Mouse (Mus musculus) kidney, embryonic 15.5 days (tissue): Measurements from ENCODE around the gene Atad1. TPM values are rescaled to one million over a fixed set of nuclear protein-coding genes. Genes with fewer than 3 reads are reported as not detected.

Experiments used
- ATAC-seq: fragments of 200-750 bp; cut with Nextera tagmentation; replicated peaks from 2 replicates; pipeline ENCODE4 v1.8.0; 2017; ENCODE audit warnings: moderate TSS enrichment; ENCODE audit not compliant: low FRiP score
- H3K27ac ChIP-seq: fragments of 300-500 bp; sonication (generic); 2 replicates; pipeline ENCODE4 v1.5.1; 2015; ENCODE audit warnings: mild to moderate bottlenecking, inconsistent platforms
- H3K27me3 ChIP-seq: fragments of 300-500 bp; sonication (generic); 2 replicates; pipeline ENCODE4 v1.6.1; 2015; ENCODE audit warnings: inconsistent platforms
- H3K36me3 ChIP-seq: fragments of 300-500 bp; sonication (generic); 2 replicates; pipeline ENCODE4 v1.6.1; 2015; ENCODE audit warnings: inconsistent platforms
- H3K4me1 ChIP-seq: fragments of 300-500 bp; sonication (generic); 2 replicates; pipeline ENCODE4 v1.6.1; 2015; ENCODE audit warnings: inconsistent platforms
- H3K4me2 ChIP-seq: fragments of 300-500 bp; sonication (generic); 2 replicates; pipeline ENCODE4 v1.6.1; 2015; ENCODE audit warnings: moderate library complexity, mild to moderate bottlenecking, inconsistent platforms
- H3K4me3 ChIP-seq: fragments of 300-500 bp; sonication (generic); replicated peaks from 2 replicates; pipeline ENCODE4 v1.5.1; 2015; ENCODE audit warnings: mild to moderate bottlenecking, inconsistent platforms
- H3K9ac ChIP-seq: fragments of 300-500 bp; sonication (generic); 2 replicates; pipeline ENCODE4 v1.6.1; 2015; ENCODE audit warnings: mild to moderate bottlenecking, inconsistent platforms
- H3K9me3 ChIP-seq: fragments of 300-500 bp; sonication (generic); replicated peaks from 2 replicates; pipeline ENCODE4 v1.6.1; 2016; ENCODE audit warnings: inconsistent platforms
- WGBS: fragments of 180-500 bp; shearing (Covaris S2); methylation state at CpG from one replicate; pipeline ENCODE4 v1.1.7; 2015; ENCODE audit warnings: mixed read lengths; 5-methylcytosine and 5-hydroxymethylcytosine counted together
- polyA plus RNA-seq: library from polyadenylated mRNA; unstranded; fragments of >200 nt; fragmentation: Nextera tagmentation; extraction: Ambion mirVana; gene quantifications from 2 replicates; pipeline ENCODE4 v1.2.1, GENCODE M21; 2015

Atad1 gene
- polyA plus RNA-seq, 1 experiment from 2014 or later = 82.5 TPM

GRCm38 (mm10) chr19:32659346-32659745 is 80.2 kb downstream of the Atad1 start:
- WGBS = 70% methylated on average over 5 of the region's 5 CpGs
- H3K9ac ChIP-seq = no peak overlapping the region
- no peaks in the 10 kb centered on the region for H3K4me1 ChIP-seq
- H3K27me3 ChIP-seq = no peaks in the 10 kb centered on the region
- no peak overlapping the region for H3K4me3 ChIP-seq
- ATAC-seq = no peak
- H3K27ac ChIP-seq = no peak overlapping the region
- H3K4me2 ChIP-seq = no peak overlapping the region
- 0 out of 2 replicates have a peak, but pooled peaks cover 8% of the 10 kb centered on the region for H3K36me3 ChIP-seq
- no peaks in the 10 kb centered on the region for H3K9me3 ChIP-seq

GRCm38 (mm10) chr19:32653630-32654362 is 85.8 kb downstream of the Atad1 start:
- WGBS = 83% methylated on average over 7 of the region's 7 CpGs
- H3K4me3 ChIP-seq = no peak overlapping the region
- ATAC-seq = no peak
- H3K36me3 ChIP-seq = no peaks in the 10 kb centered on the region
- H3K9ac ChIP-seq = no peak overlapping the region
- H3K4me1 ChIP-seq = no peaks in the 10 kb centered on the region
- no peak overlapping the region for H3K4me2 ChIP-seq
- H3K9me3 ChIP-seq = no peaks in the 10 kb centered on the region
- H3K27me3 ChIP-seq = no peaks in the 10 kb centered on the region
- no peak overlapping the region for H3K27ac ChIP-seq

GRCm38 (mm10) chr19:32653122-32653521 is 86.5 kb downstream of the Atad1 start:
- no peak for ATAC-seq
- Histone ChIP-seq H3K27ac (no peak overlapping the region), H3K4me3 (no peak overlapping the region), H3K4me2 (no peak overlapping the region), H3K27me3 (no peaks in the 10 kb centered on the region), H3K9me3 (no peaks in the 10 kb centered on the region), H3K9ac (no peak overlapping the region), H3K4me1 (no peaks in the 10 kb centered on the region), H3K36me3 (no peaks in the 10 kb centered on the region)
- WGBS = 74% methylated on average over 5 of the region's 5 CpGs

DNA sequence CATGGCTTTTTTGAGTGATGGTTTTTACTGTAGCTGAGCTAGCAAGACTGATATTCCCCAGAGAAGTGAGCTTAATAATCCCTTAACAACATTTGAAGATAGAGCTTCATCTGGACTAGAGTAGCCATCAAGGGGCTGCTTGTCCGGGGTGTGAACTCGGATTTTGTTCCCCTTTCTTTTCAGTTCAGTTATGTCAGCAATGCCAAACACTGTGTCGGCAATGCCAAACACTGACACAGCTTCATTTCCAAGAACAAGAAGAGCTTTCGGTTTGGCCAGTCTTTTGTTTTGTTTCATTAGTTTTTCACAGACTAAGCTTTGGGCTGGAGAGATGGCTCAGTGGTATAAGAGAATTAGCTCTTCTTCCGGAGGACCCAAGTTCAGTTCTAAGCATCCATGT is 88.5 kb downstream of the Atad1 start:
- Histone ChIP-seq H3K36me3 (no peaks in the 10 kb centered on the region), H3K27me3 (no peaks in the 10 kb centered on the region), H3K4me3 (no peak overlapping the region), H3K4me2 (no peak overlapping the region), H3K9me3 (no peaks in the 10 kb centered on the region), H3K9ac (no peak overlapping the region), H3K27ac (no peak overlapping the region), H3K4me1 (no peaks in the 10 kb centered on the region)
- 92% methylated on average over 5 of the region's 5 CpGs for WGBS
- no peak for ATAC-seq

DNA sequence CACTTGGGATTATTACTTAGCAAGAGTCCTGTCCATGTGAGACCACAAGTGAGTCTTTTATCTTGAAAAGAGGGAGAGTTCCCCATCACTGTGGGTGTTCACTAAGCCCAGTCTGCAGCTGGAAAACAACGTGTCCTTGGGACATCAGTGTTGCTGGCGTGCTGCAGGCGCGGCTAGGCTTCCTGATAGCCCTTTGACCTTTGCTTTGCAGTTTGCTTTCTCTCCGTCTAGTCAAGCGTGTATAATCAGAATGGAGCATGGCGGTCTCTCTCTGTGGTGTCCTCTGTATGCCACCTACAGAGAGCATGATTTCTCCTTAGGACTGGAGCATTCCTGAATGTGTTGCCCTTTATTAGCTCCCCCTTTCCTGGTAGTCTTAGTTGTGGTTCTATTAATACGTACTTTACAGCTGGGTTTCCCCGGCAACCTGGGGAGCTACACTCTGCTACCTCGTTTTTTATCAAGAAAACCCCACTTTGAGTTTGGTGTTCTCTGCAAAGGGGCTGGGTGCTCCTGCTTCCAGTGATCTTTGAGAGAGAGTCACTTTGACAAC is 91.5 kb downstream of the Atad1 start:
- H3K27me3 ChIP-seq = no peaks in the 10 kb centered on the region
- H3K27ac ChIP-seq = no peak overlapping the region
- H3K9me3 ChIP-seq = no peaks in the 10 kb centered on the region
- WGBS = 65% methylated on average over 10 of the region's 10 CpGs
- no peak overlapping the region for H3K4me2 ChIP-seq
- no peak overlapping the region for H3K9ac ChIP-seq
- H3K4me1 ChIP-seq = no peaks in the 10 kb centered on the region
- H3K4me3 ChIP-seq = no peak overlapping the region
- no peak for ATAC-seq
- no peaks in the 10 kb centered on the region for H3K36me3 ChIP-seq

GRCm38 (mm10) chr19:32646382-32646781 is 93.2 kb downstream of the Atad1 start:
- 86% methylated on average over 3 of the region's 3 CpGs for WGBS
- Histone ChIP-seq H3K27ac (no peak overlapping the region), H3K36me3 (0 out of 2 replicates have a peak, but pooled peaks cover 5% of the 10 kb centered on the region), H3K4me2 (no peak overlapping the region), H3K4me1 (no peaks in the 10 kb centered on the region), H3K27me3 (no peaks in the 10 kb centered on the region), H3K4me3 (no peak overlapping the region), H3K9ac (no peak overlapping the region), H3K9me3 (no peaks in the 10 kb centered on the region)
- no peak for ATAC-seq

DNA sequence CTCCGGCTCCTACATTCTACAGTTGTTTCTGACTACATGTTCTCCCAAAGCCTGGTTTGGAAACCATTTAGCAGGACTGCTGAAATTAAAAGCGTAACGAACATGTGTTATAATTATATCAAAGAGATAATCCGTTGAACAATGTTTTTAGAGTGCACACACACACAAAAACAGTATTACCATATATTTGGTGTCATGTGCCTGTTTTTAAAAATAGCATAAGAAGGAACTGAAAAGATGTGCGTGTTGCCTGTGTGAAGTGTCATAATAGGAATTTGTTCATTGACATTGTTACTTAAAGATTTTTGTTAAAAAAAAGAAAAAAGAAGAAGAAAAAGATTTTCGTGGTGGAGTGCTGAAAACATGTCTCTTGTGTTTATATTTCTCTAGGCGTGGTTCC is 93.6 kb downstream of the Atad1 start:
- no peak overlapping the region for H3K9ac ChIP-seq
- no peaks in the 10 kb centered on the region for H3K4me1 ChIP-seq
- 88% methylated on average over 7 of the region's 7 CpGs for WGBS
- H3K27me3 ChIP-seq = no peaks in the 10 kb centered on the region
- H3K4me2 ChIP-seq = no peak overlapping the region
- H3K27ac ChIP-seq = no peak overlapping the region
- no peak for ATAC-seq
- 0 out of 2 replicates have a peak, but pooled peaks cover 5% of the 10 kb centered on the region for H3K36me3 ChIP-seq
- H3K9me3 ChIP-seq = no peaks in the 10 kb centered on the region
- no peak overlapping the region for H3K4me3 ChIP-seq

GRCm38 (mm10) chr19:32643642-32644041 is 95.9 kb downstream of the Atad1 start:
- no peak for ATAC-seq
- no peaks in the 10 kb centered on the region for H3K4me1 ChIP-seq
- H3K27ac ChIP-seq = no peak overlapping the region
- no peak overlapping the region for H3K4me3 ChIP-seq
- H3K27me3 ChIP-seq = no peaks in the 10 kb centered on the region
- H3K36me3 ChIP-seq = 0 out of 2 replicates have a peak, but pooled peaks cover 5% of the 10 kb centered on the region
- WGBS = 88% methylated on average over 3 of the region's 3 CpGs
- H3K9me3 ChIP-seq = no peaks in the 10 kb centered on the region
- H3K4me2 ChIP-seq = no peak overlapping the region
- no peak overlapping the region for H3K9ac ChIP-seq

DNA sequence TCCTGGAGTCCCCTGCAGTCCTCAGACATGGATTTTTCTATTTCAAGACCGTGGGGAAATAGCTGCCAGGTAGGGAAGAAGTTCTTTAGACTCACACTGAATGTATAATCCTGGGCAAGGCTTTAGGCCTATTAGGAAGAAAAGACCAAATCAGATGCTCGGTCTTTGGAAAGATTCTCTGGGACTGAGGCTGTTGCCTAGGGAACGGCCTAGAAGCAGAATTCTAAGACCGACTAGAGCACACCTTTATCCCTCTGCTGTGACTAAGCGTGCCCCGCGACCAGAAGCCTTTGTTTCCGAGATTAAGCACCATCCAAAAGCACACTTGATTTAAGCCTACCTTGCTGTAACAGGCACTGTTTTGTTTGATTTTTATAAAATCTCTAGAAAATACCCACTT is 97.6 kb downstream of the Atad1 start:
- Histone ChIP-seq H3K4me1 (no peaks in the 10 kb centered on the region), H3K4me2 (no peak overlapping the region), H3K27ac (no peak overlapping the region), H3K36me3 (0 out of 2 replicates have a peak, but pooled peaks cover 5% of the 10 kb centered on the region), H3K9ac (no peak overlapping the region), H3K4me3 (no peak overlapping the region), H3K27me3 (no peaks in the 10 kb centered on the region), H3K9me3 (no peaks in the 10 kb centered on the region)
- WGBS = 87% methylated on average over 8 of the region's 8 CpGs
- no peak for ATAC-seq

GRCm38 (mm10) chr19:32641535-32641934 is 98.1 kb downstream of the Atad1 start:
- H3K9me3 ChIP-seq = no peaks in the 10 kb centered on the region
- no peak overlapping the region for H3K27ac ChIP-seq
- H3K4me3 ChIP-seq = no peak overlapping the region
- no peak for ATAC-seq
- no peaks in the 10 kb centered on the region for H3K4me1 ChIP-seq
- H3K9ac ChIP-seq = no peak overlapping the region
- H3K36me3 ChIP-seq = 0 out of 2 replicates have a peak, but pooled peaks cover 5% of the 10 kb centered on the region
- 88% methylated on average over 7 of the region's 7 CpGs for WGBS
- H3K4me2 ChIP-seq = no peak overlapping the region
- H3K27me3 ChIP-seq = no peaks in the 10 kb centered on the region

DNA sequence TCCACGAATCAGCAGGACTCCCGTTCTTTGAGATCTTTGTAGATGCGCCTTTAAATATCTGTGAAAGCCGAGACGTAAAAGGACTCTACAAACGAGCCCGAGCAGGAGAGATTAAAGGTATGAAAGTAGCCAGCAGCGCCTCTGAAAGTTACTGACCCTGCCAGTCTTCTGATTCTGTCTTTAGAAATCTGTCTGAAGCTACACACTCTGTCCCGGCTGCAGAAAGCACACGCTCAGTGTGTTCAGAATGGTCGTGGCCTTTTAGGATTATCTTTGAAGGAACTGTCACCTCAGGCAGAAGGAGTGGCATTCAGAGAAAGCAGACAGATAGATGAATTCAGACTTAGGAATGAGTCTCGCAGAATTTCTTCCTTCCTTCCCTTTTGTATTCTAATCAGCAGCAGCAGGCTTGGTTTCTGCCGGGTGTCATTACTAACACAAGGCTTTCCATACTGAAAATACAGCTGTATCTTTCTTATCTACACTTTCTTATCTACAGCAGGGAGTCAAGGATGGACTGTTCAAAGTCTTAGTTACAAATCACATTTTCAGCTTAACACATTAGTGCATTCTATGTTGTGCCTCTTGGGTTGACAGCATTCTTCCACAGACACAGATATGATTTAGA is 101.2 kb downstream of the Atad1 start:
- 0 out of 2 replicates have a peak, but pooled peaks cover 5% of the 10 kb centered on the region for H3K36me3 ChIP-seq
- no peak overlapping the region for H3K27ac ChIP-seq
- H3K4me3 ChIP-seq = no peak overlapping the region
- H3K4me1 ChIP-seq = no peaks in the 10 kb centered on the region
- WGBS = 66% methylated on average over 13 of the region's 13 CpGs
- no peak overlapping the region for H3K4me2 ChIP-seq
- H3K27me3 ChIP-seq = no peaks in the 10 kb centered on the region
- no peaks in the 10 kb centered on the region for H3K9me3 ChIP-seq
- no peak overlapping the region for H3K9ac ChIP-seq
- no peak for ATAC-seq
